Mouse (Mus musculus): ENCODE results near the gene Prss46. TPM values are rescaled to one million over a fixed set of nuclear protein-coding genes. Genes with fewer than 3 reads are reported as not detected.

Gene Prss46
- polyA plus RNA-seq, 1 experiment from 2014 or later = not detected

DNA sequence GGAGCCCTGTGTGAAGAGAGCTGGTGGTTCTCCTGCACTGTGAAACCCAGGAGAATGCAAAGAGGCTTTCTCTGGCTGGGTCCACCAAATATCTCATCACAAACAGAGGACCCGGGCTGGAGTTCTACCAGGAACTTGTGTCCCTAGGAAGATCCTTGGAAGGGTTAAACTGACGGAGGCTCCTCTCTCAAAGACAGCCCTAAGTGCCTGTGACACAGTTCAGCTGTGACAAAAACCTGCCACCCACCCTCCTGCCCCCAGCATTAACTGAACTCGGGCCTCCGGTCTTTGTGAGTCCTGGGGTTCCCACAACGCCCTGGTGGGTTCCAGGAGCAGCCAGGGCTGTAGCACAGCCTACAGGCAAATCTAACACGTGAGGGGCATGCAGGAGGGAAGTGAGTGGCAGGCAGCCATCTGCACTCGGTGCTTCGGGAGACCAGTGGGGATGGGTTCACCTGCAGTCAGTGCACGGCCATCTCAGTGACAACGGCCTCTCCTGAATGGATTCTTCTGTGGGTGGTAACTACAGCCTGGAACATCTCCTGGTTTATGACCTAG is 55.2 kb downstream of the Prss46 start:
- Histone ChIP-seq H3K4me1 (peaks cover 14% of the 10 kb centered on the region; the same call in 1 of the 2 replicates), H3K9ac (no peak overlapping the region), H3K36me3 (no peaks in the 10 kb centered on the region), H3K9me3 (no peaks in the 10 kb centered on the region), H3K27me3 (replicated peaks) (peaks cover 19% of the 10 kb centered on the region), H3K27ac (replicated peaks) (no peak overlapping the region), H3K4me2 (no peak overlapping the region), H3K4me3 (no peak overlapping the region)
- WGBS = 39% methylated on average over 10 of the region's 10 CpGs
- ATAC-seq (ENCODE audit: extremely low read depth, insufficient number of reproducible peaks, low FRiP score, low TSS enrichment) = no peak

DNA sequence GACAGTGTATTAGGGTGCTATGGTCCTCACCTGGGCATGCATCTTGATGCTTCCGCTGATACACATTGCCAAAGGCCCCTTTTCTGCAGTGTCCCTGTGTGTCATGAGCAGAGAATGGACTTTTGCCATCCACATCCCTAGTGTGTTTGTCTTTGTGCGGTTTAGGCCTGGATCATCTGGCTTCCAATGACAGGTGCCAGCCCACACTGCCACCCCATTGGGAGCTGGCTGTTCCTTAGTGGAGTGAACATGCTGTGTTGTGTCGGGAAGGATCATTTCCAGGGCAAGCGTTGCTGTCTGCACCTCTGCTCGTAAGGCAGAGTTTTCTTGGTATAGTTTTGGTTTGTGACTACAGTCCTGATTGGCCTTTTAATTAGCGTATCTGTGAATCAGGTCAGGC is 56.9 kb downstream of the Prss46 start:
- no peak for ATAC-seq (ENCODE audit: extremely low read depth, insufficient number of reproducible peaks, low FRiP score, low TSS enrichment)

GRCm38 (mm10) chr9:110902271-110902670 is 58.0 kb downstream of the Prss46 start:
- 58% methylated on average over 4 of the region's 4 CpGs for WGBS
- Histone ChIP-seq H3K27me3 (replicated peaks) (peaks cover 8% of the 10 kb centered on the region; the same call in 1 of the 2 replicates), H3K9me3 (peaks cover 4% of the 10 kb centered on the region; the same call in 1 of the 2 replicates), H3K36me3 (no peaks in the 10 kb centered on the region), H3K4me3 (no peak overlapping the region), H3K27ac (replicated peaks) (no peak overlapping the region), H3K4me2 (no peak overlapping the region), H3K4me1 (peaks cover 8% of the 10 kb centered on the region; the same call in 1 of the 2 replicates), H3K9ac (no peak overlapping the region)
- no peak for ATAC-seq (ENCODE audit: extremely low read depth, insufficient number of reproducible peaks, low FRiP score, low TSS enrichment)

More for the DNA sequence above, 56.9 kb downstream of the Prss46 start:
- H3K4me3 ChIP-seq = no peak overlapping the region
- no peaks in the 10 kb centered on the region for H3K36me3 ChIP-seq
- H3K27ac ChIP-seq (replicated peaks) = no peak overlapping the region
- WGBS = 82% methylated on average over 6 of the region's 6 CpGs
- H3K27me3 ChIP-seq (replicated peaks) = peaks cover 8% of the 10 kb centered on the region; the same call in 1 of the 2 replicates
- H3K4me2 ChIP-seq = no peak overlapping the region
- H3K9me3 ChIP-seq = no peaks in the 10 kb centered on the region
- H3K9ac ChIP-seq = no peak overlapping the region
- H3K4me1 ChIP-seq = peaks cover 12% of the 10 kb centered on the region; the same call in 1 of the 2 replicates

Other genes starting within 250 kb of the Prss46 start
- gene Nradd, start 220.1 kb upstream of the Prss46 start, polyA plus RNA-seq (2015; fragmentation: Nextera tagmentation; extraction: Ambion mirVana) = 23.4 and 25.6 TPM in 2 replicates
- 1.3 and 1.8 TPM in 2 replicates for gene Nbeal2, start 190.3 kb upstream of the Prss46 start, polyA plus RNA-seq (2015; fragmentation: Nextera tagmentation; extraction: Ambion mirVana)
- gene Ccdc12, start 188.0 kb upstream of the Prss46 start, polyA plus RNA-seq (2015; fragmentation: Nextera tagmentation; extraction: Ambion mirVana) = 119 and 136 TPM in 2 replicates
- gene Myl3, start 102.6 kb upstream of the Prss46 start, polyA plus RNA-seq (2015; fragmentation: Nextera tagmentation; extraction: Ambion mirVana) = 3,771 and 4,285 TPM in 2 replicates
- 31.2 and 33.3 TPM in 2 replicates for gene Pth1r, start 97.4 kb upstream of the Prss46 start, polyA plus RNA-seq (2015; fragmentation: Nextera tagmentation; extraction: Ambion mirVana)
- gene Prss42, start 46.3 kb upstream of the Prss46 start, polyA plus RNA-seq (2015; fragmentation: Nextera tagmentation; extraction: Ambion mirVana) = 0.11 TPM in 1 of 2 replicates, not detected in the other
- gene Prss44, start 30.5 kb upstream of the Prss46 start, polyA plus RNA-seq (2015; fragmentation: Nextera tagmentation; extraction: Ambion mirVana) = not detected in 2 replicates
- gene Prss43, start 17.8 kb upstream of the Prss46 start, polyA plus RNA-seq (2015; fragmentation: Nextera tagmentation; extraction: Ambion mirVana) = not detected in 2 replicates
- gene Prss45, start 9.9 kb upstream of the Prss46 start, polyA plus RNA-seq (2015; fragmentation: Nextera tagmentation; extraction: Ambion mirVana) = not detected in 2 replicates
- gene Prss50, start 13.5 kb downstream of the Prss46 start, polyA plus RNA-seq (2015; fragmentation: Nextera tagmentation; extraction: Ambion mirVana) = 0.13 and 0.56 TPM in 2 replicates
- 0.88 and 0.97 TPM in 2 replicates for gene Als2cl, start 35.4 kb downstream of the Prss46 start, polyA plus RNA-seq (2015; fragmentation: Nextera tagmentation; extraction: Ambion mirVana)
- gene Tmie, start 35.6 kb downstream of the Prss46 start, polyA plus RNA-seq (2015; fragmentation: Nextera tagmentation; extraction: Ambion mirVana) = 0.16 and 0.20 TPM in 2 replicates
- not detected in 2 replicates for gene Fam240a, start 72.4 kb downstream of the Prss46 start, polyA plus RNA-seq (2015; fragmentation: Nextera tagmentation; extraction: Ambion mirVana)
- gene Tdgf1, start 101.7 kb downstream of the Prss46 start, polyA plus RNA-seq (2015; fragmentation: Nextera tagmentation; extraction: Ambion mirVana) = not detected in 2 replicates
- 2.3 and 2.6 TPM in 2 replicates for gene Lrrc2, start 107.0 kb downstream of the Prss46 start, polyA plus RNA-seq (2015; fragmentation: Nextera tagmentation; extraction: Ambion mirVana)
- gene Rtp3, start 146.1 kb downstream of the Prss46 start, polyA plus RNA-seq (2015; fragmentation: Nextera tagmentation; extraction: Ambion mirVana) = 0.05 and 0.57 TPM in 2 replicates
- gene Ltf, start 174.8 kb downstream of the Prss46 start, polyA plus RNA-seq (2015; fragmentation: Nextera tagmentation; extraction: Ambion mirVana) = 1.1 TPM in 2 replicates
- gene Ccrl2, start 213.0 kb downstream of the Prss46 start, polyA plus RNA-seq (2015; fragmentation: Nextera tagmentation; extraction: Ambion mirVana) = 2.5 and 2.8 TPM in 2 replicates

Data from heart, embryonic 13.5 days (tissue).